Mouse (Mus musculus) midbrain, embryonic 16.5 days (tissue): ENCODE results near the gene Efna3. TPM values are rescaled to one million over a fixed set of nuclear protein-coding genes. Genes with fewer than 3 reads are reported as not detected.

Source experiments
- ATAC-seq: fragments of 200-750 bp; cut with Nextera tagmentation; 2 replicates; pipeline ENCODE4 v1.8.0; 2017; ENCODE audit warnings: moderate TSS enrichment
- H3K27ac ChIP-seq: fragments of 300-500 bp; sonication (generic); 2 replicates; pipeline ENCODE4 v1.5.1; 2014; ENCODE audit warnings: mild to moderate bottlenecking, low read length, mixed read lengths
- H3K27me3 ChIP-seq: fragments of 300-500 bp; sonication (generic); 2 replicates; pipeline ENCODE4 v1.6.1; 2014; ENCODE audit warnings: low read depth, low read length, mixed read lengths; ENCODE audit not compliant: control insufficient read depth, insufficient read depth
- H3K36me3 ChIP-seq: fragments of 300-500 bp; sonication (generic); 2 replicates; pipeline ENCODE4 v1.6.1; 2014; ENCODE audit warnings: mild to moderate bottlenecking, low read length, moderate library complexity, mixed read lengths; ENCODE audit not compliant: control insufficient read depth, insufficient read depth
- H3K4me1 ChIP-seq: fragments of 300-500 bp; sonication (generic); 2 replicates; pipeline ENCODE4 v1.6.1; 2014; ENCODE audit warnings: mild to moderate bottlenecking, low read length, mixed read lengths; ENCODE audit not compliant: control insufficient read depth, insufficient read depth
- H3K4me2 ChIP-seq: fragments of 300-500 bp; sonication (generic); 2 replicates; pipeline ENCODE4 v1.6.1; 2014; ENCODE audit warnings: mild to moderate bottlenecking, low read length, mixed read lengths
- H3K4me3 ChIP-seq: fragments of 300-500 bp; sonication (generic); 2 replicates; pipeline ENCODE4 v1.5.1; 2014; ENCODE audit warnings: low read depth, mild to moderate bottlenecking, low read length, moderate library complexity, mixed read lengths
- H3K9ac ChIP-seq: fragments of 300-500 bp; sonication (generic); 2 replicates; pipeline ENCODE4 v1.6.1; 2014; ENCODE audit warnings: low read depth, low read length, mixed read lengths
- H3K9me3 ChIP-seq: fragments of 300-500 bp; sonication (generic); replicated peaks from 2 replicates; pipeline ENCODE4 v1.6.1; 2014; ENCODE audit warnings: mild to moderate bottlenecking, low read length, mixed read lengths; ENCODE audit not compliant: control insufficient read depth, poor library complexity, severe bottlenecking
- WGBS: fragments of 180-500 bp; shearing (Covaris S2); extraction: QIAGEN DNeasy Blood & Tissue Kit; methylation state at CpG from one replicate; pipeline ENCODE4 v1.1.7; 2014; 5-methylcytosine and 5-hydroxymethylcytosine counted together
- polyA plus RNA-seq: library from polyadenylated mRNA; unstranded; fragments of >200 nt; fragmentation: Nextera tagmentation; extraction: Ambion mirVana; gene quantifications from 2 replicates; pipeline ENCODE4 v1.2.1, GENCODE M21; 2015

The Efna3 gene
- polyA plus RNA-seq, 1 experiment from 2014 or later: 59.0 TPM

- Histone ChIP-seq H3K9me3 (no peaks in the 10 kb centered on the region), H3K27ac (peak overlapping the region; percentile 92), H3K9ac (peak overlapping the region; percentile 88), H3K27me3 (0 out of 2 replicates have a peak, but pooled peaks cover 4% of the 10 kb centered on the region), H3K4me1 (peaks cover 38% of the 10 kb centered on the region), H3K4me3 (peak overlapping the region; percentile 76), H3K4me2 (peak overlapping the region; percentile 78), H3K36me3 (peaks cover 3% of the 10 kb centered on the region; the same call in 1 of the 2 replicates)
- no peak for ATAC-seq
- 2% methylated on average over 50 of the region's 58 CpGs for WGBS
Observed at GRCm38 (mm10) chr3:89319591-89320350, 3.0 kb downstream of the Efna3 start.

DNA sequence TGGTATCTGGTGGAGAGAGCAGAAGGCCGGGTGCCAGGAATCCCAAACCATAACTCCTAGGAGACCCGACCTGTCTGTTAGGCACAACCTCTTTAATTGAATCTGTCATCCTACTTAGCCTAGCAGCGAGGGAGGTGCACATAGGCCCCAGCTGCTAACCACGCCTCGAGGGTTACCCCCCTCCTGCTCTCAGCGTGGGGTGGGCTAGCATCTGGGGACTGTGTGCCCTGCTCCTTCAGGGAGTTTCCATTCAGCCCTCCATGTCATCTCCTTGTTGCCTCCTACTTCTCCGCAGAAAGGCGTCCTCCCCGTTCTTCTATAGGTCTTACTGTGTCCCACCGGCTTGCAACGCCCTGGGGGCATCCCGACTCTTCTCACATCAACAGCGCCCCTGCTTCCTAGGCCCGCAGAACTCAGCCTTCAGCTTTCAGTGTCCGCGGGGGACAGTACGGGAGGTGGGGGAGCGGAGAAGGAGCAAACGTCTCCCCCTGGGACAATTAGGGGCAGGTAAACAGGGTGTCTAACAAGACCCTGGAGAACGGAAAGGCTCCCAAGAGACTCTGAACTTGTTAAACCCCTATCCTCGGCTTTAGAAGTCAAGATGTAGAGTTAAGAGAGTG lies 3.7 kb downstream of the Efna3 start:
- no peak for ATAC-seq
- Histone ChIP-seq H3K27me3 (0 out of 2 replicates have a peak, but pooled peaks cover 4% of the 10 kb centered on the region), H3K4me1 (peaks cover 38% of the 10 kb centered on the region), H3K36me3 (peaks cover 3% of the 10 kb centered on the region; the same call in 1 of the 2 replicates), H3K4me3 (peak overlapping the region; percentile 76), H3K27ac (peak overlapping the region; percentile 92; the same call in 1 of the 2 replicates), H3K9ac (peak overlapping the region; percentile 88; the same call in 1 of the 2 replicates), H3K9me3 (no peaks in the 10 kb centered on the region), H3K4me2 (peak overlapping the region; percentile 78)
- 6% methylated on average over 21 of the region's 21 CpGs for WGBS

DNA sequence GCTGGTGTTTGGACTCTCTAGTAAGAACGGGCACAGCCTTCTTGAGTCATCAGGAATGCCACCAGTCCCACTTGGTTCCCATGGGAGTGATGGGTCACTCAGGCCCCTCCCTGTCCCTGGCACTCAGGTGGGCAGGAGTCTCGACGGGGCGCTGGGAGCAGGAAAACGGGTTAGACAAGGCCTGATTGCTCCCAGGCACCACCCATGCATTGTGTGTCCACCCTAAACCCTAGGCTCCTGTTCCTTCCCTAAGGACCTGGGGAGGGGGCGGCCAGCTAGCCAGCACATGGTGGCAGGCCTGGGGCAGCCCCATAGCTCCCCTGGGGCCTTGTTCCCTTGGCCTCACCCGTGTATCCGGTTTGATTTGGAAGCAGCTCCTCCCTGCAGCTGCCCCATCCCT lies 4.4 kb downstream of the Efna3 start:
- 78% methylated on average over 8 of the region's 8 CpGs for WGBS
- Histone ChIP-seq H3K4me2 (no peak overlapping the region), H3K27ac (no peak overlapping the region), H3K9ac (no peak overlapping the region), H3K4me1 (peaks cover 38% of the 10 kb centered on the region), H3K9me3 (no peaks in the 10 kb centered on the region), H3K4me3 (no peak overlapping the region), H3K27me3 (0 out of 2 replicates have a peak, but pooled peaks cover 4% of the 10 kb centered on the region), H3K36me3 (peaks cover 3% of the 10 kb centered on the region; the same call in 1 of the 2 replicates)
- no peak for ATAC-seq

GRCm38 (mm10) chr3:89317246-89317645 lies 5.5 kb downstream of the Efna3 start:
- H3K9ac ChIP-seq: peak overlapping the region; percentile 5; the same call in 1 of the 2 replicates
- H3K4me2 ChIP-seq: peak overlapping the region; percentile 26
- H3K4me3 ChIP-seq: no peak overlapping the region
- H3K27ac ChIP-seq: peak overlapping the region; percentile 56; the same call in 1 of the 2 replicates
- 54% methylated on average over 6 of the region's 6 CpGs for WGBS
- no peaks in the 10 kb centered on the region for H3K9me3 ChIP-seq
- peaks cover 38% of the 10 kb centered on the region for H3K4me1 ChIP-seq
- ATAC-seq: no peak
- 0 out of 2 replicates have a peak, but pooled peaks cover 4% of the 10 kb centered on the region for H3K27me3 ChIP-seq
- peaks cover 3% of the 10 kb centered on the region; the same call in 1 of the 2 replicates for H3K36me3 ChIP-seq

- 0 out of 2 replicates have a peak overlapping the region, but pooled peaks have one; percentile 5 for H3K9ac ChIP-seq
- H3K27me3 ChIP-seq: 0 out of 2 replicates have a peak, but pooled peaks cover 4% of the 10 kb centered on the region
- ATAC-seq: peak; percentile 30; the same call in 1 of the 2 replicates
- peaks cover 38% of the 10 kb centered on the region for H3K4me1 ChIP-seq
- peak overlapping the region; percentile 41 for H3K4me2 ChIP-seq
- peak overlapping the region; percentile 56; the same call in 1 of the 2 replicates for H3K27ac ChIP-seq
- 0% methylated on average over 4 of the region's 4 CpGs for WGBS
- no peak overlapping the region for H3K4me3 ChIP-seq
- H3K9me3 ChIP-seq: no peaks in the 10 kb centered on the region
- H3K36me3 ChIP-seq: peaks cover 3% of the 10 kb centered on the region; the same call in 1 of the 2 replicates
Observed at GRCm38 (mm10) chr3:89316833-89317232, 5.9 kb downstream of the Efna3 start.

- Histone ChIP-seq H3K9ac (peak overlapping the region; percentile 43), H3K4me1 (peaks cover 38% of the 10 kb centered on the region), H3K4me2 (peak overlapping the region; percentile 51), H3K4me3 (no peak overlapping the region), H3K9me3 (no peaks in the 10 kb centered on the region), H3K36me3 (peaks cover 3% of the 10 kb centered on the region; the same call in 1 of the 2 replicates), H3K27ac (no peak overlapping the region; the same call in 1 of the 2 replicates), H3K27me3 (0 out of 2 replicates have a peak, but pooled peaks cover 4% of the 10 kb centered on the region)
- 8% methylated on average over 40 of the region's 40 CpGs for WGBS
- ATAC-seq: no peak
Observed at GRCm38 (mm10) chr3:89315930-89316831, 6.6 kb downstream of the Efna3 start.

DNA sequence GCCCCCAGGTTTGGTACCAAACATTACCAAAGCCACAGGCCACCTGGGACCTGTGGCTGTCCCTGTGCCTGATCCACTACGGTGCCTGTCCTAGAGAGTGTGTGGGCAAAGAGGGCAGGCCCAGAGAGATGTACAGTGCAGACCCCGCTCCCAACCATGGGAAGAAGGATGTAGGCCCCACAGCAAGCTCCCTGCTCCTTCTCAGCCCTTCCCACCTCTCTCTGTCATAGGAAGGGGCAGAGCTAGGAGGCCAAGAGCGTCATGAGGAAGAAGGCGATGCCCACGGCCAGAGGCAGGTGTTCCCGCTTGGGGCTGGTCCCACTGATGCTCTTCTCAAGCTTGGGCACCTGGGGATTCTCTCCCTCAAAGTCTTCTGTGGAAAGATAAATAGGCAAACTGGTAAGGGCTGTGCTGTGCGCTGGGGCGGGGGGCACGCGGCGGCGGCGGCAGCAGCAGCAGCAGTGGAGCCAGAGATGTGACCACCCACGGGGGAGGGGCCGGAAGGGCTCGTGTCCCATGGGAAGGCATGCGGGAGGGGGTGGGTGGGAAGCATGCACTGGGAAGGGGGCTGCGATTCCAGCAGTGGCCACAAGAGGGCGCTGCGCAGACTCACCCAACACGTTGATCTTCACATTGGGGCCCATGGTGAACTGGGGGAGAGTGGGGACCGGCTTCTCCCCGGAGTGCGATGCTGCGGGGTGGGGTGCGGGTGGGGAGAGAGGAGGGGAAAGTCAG lies 7.4 kb downstream of the Efna3 start:
- Histone ChIP-seq H3K9me3 (no peaks in the 10 kb centered on the region), H3K36me3 (peaks cover 3% of the 10 kb centered on the region; the same call in 1 of the 2 replicates), H3K27me3 (0 out of 2 replicates have a peak, but pooled peaks cover 4% of the 10 kb centered on the region), H3K27ac (no peak overlapping the region), H3K9ac (peak overlapping the region; percentile 49), H3K4me1 (peaks cover 36% of the 10 kb centered on the region), H3K4me2 (peak overlapping the region; percentile 51), H3K4me3 (peak overlapping the region; percentile 14; the same call in 1 of the 2 replicates)
- no peak for ATAC-seq
- 8% methylated on average over 22 of the region's 26 CpGs for WGBS
